10 mouse cellular contexts compared by ENCODE assay signal in the genomic region with DNA sequence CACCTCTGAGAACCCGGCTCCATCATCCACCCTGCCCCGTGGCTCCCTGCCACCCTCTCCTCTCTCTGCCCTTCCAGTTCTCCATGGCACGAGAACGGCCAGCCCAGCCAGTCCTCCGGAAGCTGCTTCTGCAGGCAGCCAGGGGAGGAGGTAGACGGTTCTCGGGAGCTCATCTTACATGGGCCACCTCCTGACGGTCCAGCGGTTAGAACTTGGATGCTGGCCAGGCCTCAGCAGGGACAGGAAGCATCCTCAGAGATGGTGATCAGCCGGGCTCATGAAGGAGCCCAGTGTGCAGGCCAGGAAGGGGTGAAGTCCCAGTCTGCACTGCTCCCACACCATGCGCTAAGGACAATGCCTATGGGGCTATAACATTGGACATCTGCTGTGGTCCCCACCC. TPM values are rescaled to one million over a fixed set of nuclear protein-coding genes. Genes with fewer than 3 reads are reported as not detected.
A peak's percentile ranks its signal among the peaks of the same experiment; 100 is the strongest.
DNase-seq lines count a peak whose midpoint lies in the region; ATAC-seq and TF ChIP-seq lines count a peak whose summit lies in the region.
"Had no signal": no experiment of that assay in that cellular context is flagged by ENCODE, and none has a peak within 500 bp of the region (broad histone marks: within the 10 kb centered on the region; RNA-seq: fewer than 3 reads in every experiment).

No protein-coding gene starts in this region.

- peak; percentile 40; the same call in 1 of the 2 replicates for ATAC-seq in kidney, embryonic 15.5 days (replicated peaks; ENCODE audit: low FRiP score)
- no peak for ATAC-seq in megakaryocyte, adult 5-6 weeks (ENCODE audit: poor library complexity, severe bottlenecking)

- H3K9me3 ChIP-seq in kidney, embryonic 15.5 days (replicated peaks): no peaks in the 10 kb centered on the region

- no peak overlapping the region for H3K9ac ChIP-seq in kidney, embryonic 15.5 days

- H3K79me2 ChIP-seq in myocyte (ENCODE audit: control insufficient read depth, insufficient read depth): peaks cover 7% of the 10 kb centered on the region

- H3K27me3 ChIP-seq in kidney, embryonic 15.5 days: no peaks in the 10 kb centered on the region
- no peaks in the 10 kb centered on the region for H3K27me3 ChIP-seq in myocyte (ENCODE audit: control insufficient read depth, insufficient read depth, insufficient read length)

- WGBS in kidney, embryonic 15.5 days: 30% methylated on average over 11 of the region's 11 CpGs

- peak overlapping the region; percentile 58 for H3K27ac ChIP-seq in kidney, embryonic 15.5 days

- peak; percentile 19 for TF ChIP-seq POLR2A in myocyte (IDR thresholded peaks at IDR 0.05; ENCODE audit: insufficient read length, low read depth)

- DNase-seq in retina, postnatal 1 day: peak; percentile 35
- no peak for DNase-seq in retina, embryonic 14.5 days (ENCODE audit: low spot score)
- DNase-seq in gastrocnemius, postnatal 25 days: peak; percentile 46
- DNase-seq in cerebellum, adult 18-20 months: no peak
- DNase-seq: cerebellum, adult 9-10 months had no signal

- H3ac ChIP-seq in myocyte (ENCODE audit: control insufficient read depth, insufficient read length): no peak overlapping the region

- H3K4me2 ChIP-seq in kidney, embryonic 15.5 days: no peak overlapping the region
- H3K4me2 ChIP-seq in myocyte (ENCODE audit: low read depth): peak overlapping the region; percentile 43

- H3K36me3 ChIP-seq in kidney, embryonic 15.5 days: no peaks in the 10 kb centered on the region
- H3K36me3 ChIP-seq in myocyte (ENCODE audit: control insufficient read depth, insufficient read depth): no peaks in the 10 kb centered on the region

- H3K4me3 ChIP-seq in kidney, embryonic 15.5 days (replicated peaks): no peak overlapping the region
- no peak overlapping the region for H3K4me3 ChIP-seq in myocyte

- H3K4me1 ChIP-seq in kidney, embryonic 15.5 days: peaks cover 80% of the 10 kb centered on the region

TF ChIP-seq in myocyte, 11 proteins besides CTCF, POLR2A, EP300 and RAD21:
- TF ChIP-seq TCF12 (IDR thresholded peaks at IDR 0.05; ENCODE audit: insufficient read depth, poor library complexity, severe bottlenecking): no peak
- TF ChIP-seq POLR2AphosphoS2 (IDR thresholded peaks at IDR 0.05; ENCODE audit: insufficient read length, low read depth): no peak
- TF ChIP-seq REST (IDR thresholded peaks at IDR 0.05; ENCODE audit: insufficient read depth, insufficient read length): no peak
- TF ChIP-seq TCF3 (IDR thresholded peaks at IDR 0.05; ENCODE audit: insufficient read length, low read depth): no peak
- no peak for TF ChIP-seq USF1 (IDR thresholded peaks at IDR 0.05; ENCODE audit: low read depth)
- no peak for TF ChIP-seq SRF (IDR thresholded peaks at IDR 0.05; ENCODE audit: control insufficient read depth, insufficient read length, low read depth)
- no peak for TF ChIP-seq CEBPB (IDR thresholded peaks at IDR 0.05; ENCODE audit: insufficient read depth, poor library complexity, severe bottlenecking)
- TF ChIP-seq MYOD1 (IDR thresholded peaks at IDR 0.05; ENCODE audit: control insufficient read depth in 1 of 3, insufficient read length in 2 of 3, low read depth in 2 of 3): no peak
- no peak for TF ChIP-seq E2F4 (IDR thresholded peaks at IDR 0.05; ENCODE audit: insufficient read depth)
- TF ChIP-seq MAX (IDR thresholded peaks at IDR 0.05; ENCODE audit: low read depth): no peak
- TF ChIP-seq MYOG (IDR thresholded peaks at IDR 0.05; ENCODE audit: control insufficient read depth in 1 of 3, insufficient read depth in 1 of 3, insufficient read length in 2 of 3, low read depth in 2 of 3): no peak

RNA-seq across cellular contexts. Expression of gene 2900026A02Rik, which starts 6.6 kb away (rescaled TPM):
- 10 to 100 TPM; 25.7 to 28.0 TPM for total RNA-seq in gastrocnemius, postnatal 25 days (2021)
- 7.0 and 7.5 TPM in 2 replicates for polyA plus RNA-seq in kidney, embryonic 15.5 days (2015; fragmentation: Nextera tagmentation; extraction: Ambion mirVana)
- 16.6 TPM for polyA plus RNA-seq in myocyte (2012; fragmentation: generic; extraction: Trizol)
- 0.11 and 0.30 TPM in 2 replicates for total RNA-seq in megakaryocyte, adult 5-6 weeks (2015)
- 0.29 and 0.45 TPM in 2 replicates for total RNA-seq in megakaryocyte, adult 5-6 weeks (2017)

RNA-seq across cellular contexts. Expression of gene Tmem211, which starts 12.3 kb away (rescaled TPM):
- total RNA-seq in gastrocnemius, postnatal 25 days (2021): not detected
- polyA plus RNA-seq in kidney, embryonic 15.5 days (2015; fragmentation: Nextera tagmentation; extraction: Ambion mirVana): 0.19 TPM in 1 of 2 replicates, not detected in the other
- polyA plus RNA-seq in myocyte (2012; fragmentation: generic; extraction: Trizol): not detected
- not detected in 2 replicates for total RNA-seq in megakaryocyte, adult 5-6 weeks (2015)
- total RNA-seq in megakaryocyte, adult 5-6 weeks (2017): not detected in 2 replicates
- total RNA-seq: liver, adult 2 months had no signal
- polyA plus RNA-seq: large intestine, adult 2 months; liver, adult 2 months had no signal

Comparison
In these comparisons a context has a peak if more than half of its experiments do, and no peak if none do; other contexts are left out.
1. DNase-seq: peak in retina, postnatal 1 day (single experiment) and gastrocnemius, postnatal 25 days (single experiment); none in retina, embryonic 14.5 days (single experiment) and cerebellum, adult 18-20 months (0 of 2).
2. RNA of gene 2900026A02Rik, which starts 6.6 kb away (total RNA-seq): 25.7 to 28.0 TPM in gastrocnemius, postnatal 25 days; 0.11 to 0.45 TPM in megakaryocyte, adult 5-6 weeks; every median in the first group is over 10 times any median in the second.